Mouse (Mus musculus): ENCODE measurements at regions not wholly inside any gene's neighbourhood (a gene's known extent, or its start where the extent isn't known, plus 50 kb on each side); places are given as distances from the start of the nearest gene placed in this dataset.

- Histone ChIP-seq H3K4me3 (replicated peaks; ENCODE audit: low read length) (no peak overlapping the region), H3K27me3 (ENCODE audit: insufficient read depth, low read length) (no peaks in the 10 kb centered on the region), H3K36me3 (ENCODE audit: insufficient read depth, low read length) (no peaks in the 10 kb centered on the region), H3K4me1 (replicated peaks; ENCODE audit: low read depth, low read length) (no peaks in the 10 kb centered on the region), H3K9me3 (ENCODE audit: low read length) (no peaks in the 10 kb centered on the region)
- TF ChIP-seq NANOG (IDR thresholded peaks at IDR 0.05; ENCODE audit: borderline replicate concordance, low read length), result no peak
- no peak for TF ChIP-seq CTCF (conservative IDR thresholded peaks at IDR 0.05; ENCODE audit: low read length)
- no peak for TF ChIP-seq POU5F1 (IDR thresholded peaks at IDR 0.05; ENCODE audit: borderline replicate concordance, low read length)
Measured at GRCm38 (mm10) chr1:185867018-185867417, 250.1 kb downstream of the Lyplal1 start.

GRCm38 (mm10) chr1:185868721-185869120, 248.4 kb downstream of the Lyplal1 start:
- TF ChIP-seq NANOG (IDR thresholded peaks at IDR 0.05; ENCODE audit: borderline replicate concordance, low read length) (no peak), POU5F1 (IDR thresholded peaks at IDR 0.05; ENCODE audit: borderline replicate concordance, low read length) (no peak), CTCF (conservative IDR thresholded peaks at IDR 0.05; ENCODE audit: low read length) (no peak)
- no peaks in the 10 kb centered on the region for H3K36me3 ChIP-seq (ENCODE audit: insufficient read depth, low read length)
- H3K4me3 ChIP-seq (replicated peaks; ENCODE audit: low read length), result no peak overlapping the region
- no peaks in the 10 kb centered on the region for H3K27me3 ChIP-seq (ENCODE audit: insufficient read depth, low read length)
- H3K9me3 ChIP-seq (ENCODE audit: low read length), result no peaks in the 10 kb centered on the region
- H3K4me1 ChIP-seq (replicated peaks; ENCODE audit: low read depth, low read length), result no peaks in the 10 kb centered on the region

- Histone ChIP-seq H3K36me3 (ENCODE audit: insufficient read depth, low read length) (no peaks in the 10 kb centered on the region), H3K27me3 (ENCODE audit: insufficient read depth, low read length) (no peaks in the 10 kb centered on the region), H3K4me3 (replicated peaks; ENCODE audit: low read length) (no peak overlapping the region), H3K4me1 (replicated peaks; ENCODE audit: low read depth, low read length) (no peaks in the 10 kb centered on the region), H3K9me3 (ENCODE audit: low read length) (peaks cover 8% of the 10 kb centered on the region; the same call in 1 of the 2 replicates)
- no peak for TF ChIP-seq POU5F1 (IDR thresholded peaks at IDR 0.05; ENCODE audit: borderline replicate concordance, low read length)
- no peak for TF ChIP-seq NANOG (IDR thresholded peaks at IDR 0.05; ENCODE audit: borderline replicate concordance, low read length)
- TF ChIP-seq CTCF (conservative IDR thresholded peaks at IDR 0.05; ENCODE audit: low read length), result no peak
Measured at GRCm38 (mm10) chr1:185887031-185887430, 230.1 kb downstream of the Lyplal1 start.

GRCm38 (mm10) chr1:185891814-185892213, 225.3 kb downstream of the Lyplal1 start:
- Histone ChIP-seq H3K36me3 (ENCODE audit: insufficient read depth, low read length) (no peaks in the 10 kb centered on the region), H3K27me3 (ENCODE audit: insufficient read depth, low read length) (no peaks in the 10 kb centered on the region), H3K9me3 (ENCODE audit: low read length) (peaks cover 8% of the 10 kb centered on the region; the same call in 1 of the 2 replicates), H3K4me1 (replicated peaks; ENCODE audit: low read depth, low read length) (no peaks in the 10 kb centered on the region), H3K4me3 (replicated peaks; ENCODE audit: low read length) (no peak overlapping the region)
- TF ChIP-seq POU5F1 (IDR thresholded peaks at IDR 0.05; ENCODE audit: borderline replicate concordance, low read length) (no peak), NANOG (IDR thresholded peaks at IDR 0.05; ENCODE audit: borderline replicate concordance, low read length) (no peak), CTCF (conservative IDR thresholded peaks at IDR 0.05; ENCODE audit: low read length) (no peak)

GRCm38 (mm10) chr1:185893421-185893820, 223.7 kb downstream of the Lyplal1 start:
- H3K4me3 ChIP-seq (replicated peaks; ENCODE audit: low read length), result no peak overlapping the region
- TF ChIP-seq POU5F1 (IDR thresholded peaks at IDR 0.05; ENCODE audit: borderline replicate concordance, low read length), result no peak
- no peak for TF ChIP-seq NANOG (IDR thresholded peaks at IDR 0.05; ENCODE audit: borderline replicate concordance, low read length)
- TF ChIP-seq CTCF (conservative IDR thresholded peaks at IDR 0.05; ENCODE audit: low read length), result no peak
- no peaks in the 10 kb centered on the region for H3K27me3 ChIP-seq (ENCODE audit: insufficient read depth, low read length)
- peaks cover 8% of the 10 kb centered on the region; the same call in 1 of the 2 replicates for H3K9me3 ChIP-seq (ENCODE audit: low read length)
- H3K36me3 ChIP-seq (ENCODE audit: insufficient read depth, low read length), result no peaks in the 10 kb centered on the region
- H3K4me1 ChIP-seq (replicated peaks; ENCODE audit: low read depth, low read length), result no peaks in the 10 kb centered on the region

DNA sequence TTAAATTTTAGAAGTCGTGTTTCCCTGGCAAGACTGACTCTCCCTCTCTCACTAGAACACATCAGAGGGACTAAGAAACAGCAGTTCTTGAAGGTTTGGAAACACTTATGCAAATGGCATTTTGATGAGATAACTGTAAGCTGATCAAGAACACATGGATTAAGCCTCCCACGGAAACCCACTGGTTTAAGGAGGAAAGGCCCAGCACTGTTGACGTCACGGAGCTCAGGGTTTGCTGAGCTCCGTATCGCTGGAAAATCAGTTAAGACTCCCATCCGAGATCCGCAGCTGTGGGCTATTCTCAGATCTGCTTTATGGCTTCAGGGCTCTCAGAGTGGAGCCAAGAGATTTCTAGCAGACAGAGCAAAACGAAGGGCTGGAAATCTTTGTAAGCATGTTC, 218.6 kb downstream of the Lyplal1 start:
- no peak overlapping the region for H3K4me3 ChIP-seq (replicated peaks; ENCODE audit: low read length)
- H3K27me3 ChIP-seq (ENCODE audit: insufficient read depth, low read length), result no peaks in the 10 kb centered on the region
- TF ChIP-seq CTCF (conservative IDR thresholded peaks at IDR 0.05; ENCODE audit: low read length) (no peak), POU5F1 (IDR thresholded peaks at IDR 0.05; ENCODE audit: borderline replicate concordance, low read length) (no peak), NANOG (IDR thresholded peaks at IDR 0.05; ENCODE audit: borderline replicate concordance, low read length) (no peak)
- H3K9me3 ChIP-seq (ENCODE audit: low read length), result 0 out of 2 replicates have a peak, but pooled peaks cover 8% of the 10 kb centered on the region
- H3K4me1 ChIP-seq (replicated peaks; ENCODE audit: low read depth, low read length), result no peaks in the 10 kb centered on the region
- H3K36me3 ChIP-seq (ENCODE audit: insufficient read depth, low read length), result no peaks in the 10 kb centered on the region

DNA sequence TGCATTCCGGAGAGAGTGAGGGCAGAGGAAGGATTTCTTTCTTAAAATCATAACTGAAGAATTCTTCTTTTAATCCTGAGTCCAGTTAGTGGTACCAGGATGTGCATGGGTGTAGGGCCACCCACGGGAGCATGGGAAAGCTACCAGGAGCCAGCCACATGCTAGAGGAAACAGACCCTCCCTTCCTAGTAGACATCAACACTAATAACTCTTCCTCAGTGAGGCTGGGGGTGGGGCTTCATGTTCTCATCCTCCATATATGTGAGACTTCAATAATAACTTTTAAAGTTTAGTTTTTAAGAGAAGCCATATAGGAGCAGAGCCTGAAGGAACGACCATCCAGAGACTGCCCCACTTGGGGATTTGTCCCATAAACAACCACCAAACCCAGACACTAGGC, 216.8 kb downstream of the Lyplal1 start:
- Histone ChIP-seq H3K9me3 (ENCODE audit: low read length) (0 out of 2 replicates have a peak, but pooled peaks cover 8% of the 10 kb centered on the region), H3K27me3 (ENCODE audit: insufficient read depth, low read length) (no peaks in the 10 kb centered on the region), H3K36me3 (ENCODE audit: insufficient read depth, low read length) (no peaks in the 10 kb centered on the region), H3K4me3 (replicated peaks; ENCODE audit: low read length) (no peak overlapping the region), H3K4me1 (replicated peaks; ENCODE audit: low read depth, low read length) (no peaks in the 10 kb centered on the region)
- TF ChIP-seq NANOG (IDR thresholded peaks at IDR 0.05; ENCODE audit: borderline replicate concordance, low read length), result no peak
- no peak for TF ChIP-seq CTCF (conservative IDR thresholded peaks at IDR 0.05; ENCODE audit: low read length)
- TF ChIP-seq POU5F1 (IDR thresholded peaks at IDR 0.05; ENCODE audit: borderline replicate concordance, low read length), result no peak

DNA sequence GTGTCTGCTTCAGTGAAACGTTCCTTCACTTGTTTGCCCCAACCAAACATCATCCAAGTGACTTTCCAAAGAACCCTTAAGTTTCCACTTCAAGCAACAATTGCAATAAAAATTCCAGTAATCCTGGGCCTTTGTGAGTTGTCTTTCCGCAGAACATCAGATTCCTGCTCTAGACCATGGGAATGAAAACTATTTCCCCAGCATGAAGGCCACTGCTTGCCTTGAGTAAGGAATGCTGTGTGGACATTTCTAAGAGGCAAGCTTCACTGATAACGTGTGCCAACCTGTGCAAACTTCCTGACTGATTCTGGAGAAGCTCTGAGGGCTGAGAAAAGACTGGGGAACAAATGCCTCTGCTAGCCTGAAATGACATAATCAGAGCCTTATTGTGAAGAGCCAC, 214.7 kb downstream of the Lyplal1 start:
- Histone ChIP-seq H3K9me3 (ENCODE audit: low read length) (0 out of 2 replicates have a peak, but pooled peaks cover 8% of the 10 kb centered on the region), H3K4me1 (replicated peaks; ENCODE audit: low read depth, low read length) (no peaks in the 10 kb centered on the region), H3K27me3 (ENCODE audit: insufficient read depth, low read length) (no peaks in the 10 kb centered on the region), H3K4me3 (replicated peaks; ENCODE audit: low read length) (no peak overlapping the region), H3K36me3 (ENCODE audit: insufficient read depth, low read length) (no peaks in the 10 kb centered on the region)
- TF ChIP-seq NANOG (IDR thresholded peaks at IDR 0.05; ENCODE audit: borderline replicate concordance, low read length), result no peak
- TF ChIP-seq CTCF (conservative IDR thresholded peaks at IDR 0.05; ENCODE audit: low read length), result no peak
- no peak for TF ChIP-seq POU5F1 (IDR thresholded peaks at IDR 0.05; ENCODE audit: borderline replicate concordance, low read length)

GRCm38 (mm10) chr1:185905666-185906065, 211.4 kb downstream of the Lyplal1 start:
- TF ChIP-seq POU5F1 (IDR thresholded peaks at IDR 0.05; ENCODE audit: borderline replicate concordance, low read length) (no peak), CTCF (conservative IDR thresholded peaks at IDR 0.05; ENCODE audit: low read length) (no peak), NANOG (IDR thresholded peaks at IDR 0.05; ENCODE audit: borderline replicate concordance, low read length) (no peak)
- H3K9me3 ChIP-seq (ENCODE audit: low read length), result 0 out of 2 replicates have a peak, but pooled peaks cover 8% of the 10 kb centered on the region
- H3K27me3 ChIP-seq (ENCODE audit: insufficient read depth, low read length), result no peaks in the 10 kb centered on the region

More at GRCm38 (mm10) chr1:185905666-185906065, 211.4 kb downstream of the Lyplal1 start:
- no peaks in the 10 kb centered on the region for H3K36me3 ChIP-seq (ENCODE audit: insufficient read depth, low read length)
- no peak overlapping the region for H3K4me3 ChIP-seq (replicated peaks; ENCODE audit: low read length)
- no peaks in the 10 kb centered on the region for H3K4me1 ChIP-seq (replicated peaks; ENCODE audit: low read depth, low read length)
